Mouse (Mus musculus): ENCODE results near the gene Rab11fip4.

Rab11fip4 gene

DNA sequence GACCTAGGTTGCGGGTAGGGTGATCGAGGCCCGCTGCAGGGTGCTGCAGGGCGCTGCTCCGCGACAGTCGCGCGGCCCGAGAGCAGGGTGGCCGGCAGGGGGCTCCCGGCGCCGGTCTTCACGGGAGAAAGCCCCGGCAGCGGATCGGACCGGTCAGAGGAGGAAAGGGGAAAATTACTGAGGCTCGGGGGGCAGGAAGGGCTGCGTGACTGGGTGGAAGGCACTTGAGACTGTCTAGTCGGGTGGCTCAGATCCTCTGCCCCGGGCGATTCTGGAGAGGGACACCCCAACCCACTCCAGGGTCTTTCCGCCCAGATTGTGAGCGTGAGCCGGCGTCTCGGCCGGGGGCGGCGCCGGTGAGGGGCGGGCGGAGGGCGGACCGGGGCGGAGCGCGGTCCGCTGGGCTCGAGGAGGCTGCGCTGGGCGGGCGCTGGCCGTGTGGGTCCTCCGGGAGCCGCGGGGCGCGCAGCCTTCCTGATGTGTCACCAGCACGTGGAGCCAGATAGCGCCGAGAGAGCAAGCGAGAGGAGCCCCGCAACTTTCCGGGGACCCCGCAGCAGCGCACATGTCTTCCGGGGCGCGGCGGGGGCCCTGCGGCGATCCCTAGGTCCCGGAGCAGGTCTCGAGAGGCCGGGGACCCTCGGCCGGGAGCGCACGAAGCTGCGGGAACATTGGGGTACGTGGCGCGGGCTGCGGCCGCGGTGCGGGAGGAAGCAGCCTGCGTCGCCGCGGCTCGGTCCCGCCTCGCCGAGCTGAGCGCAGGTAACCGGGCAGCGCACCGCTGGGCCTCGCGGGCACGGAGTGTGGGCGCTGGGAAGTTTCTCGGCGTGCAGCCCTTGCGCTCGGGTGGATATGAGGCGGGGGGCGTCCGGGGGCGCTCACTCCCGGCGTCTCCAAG lies 120.1 kb downstream of the Rab11fip4 start:
- no peak for DNase-seq (ENCODE audit: low read depth, low spot score)

DNA sequence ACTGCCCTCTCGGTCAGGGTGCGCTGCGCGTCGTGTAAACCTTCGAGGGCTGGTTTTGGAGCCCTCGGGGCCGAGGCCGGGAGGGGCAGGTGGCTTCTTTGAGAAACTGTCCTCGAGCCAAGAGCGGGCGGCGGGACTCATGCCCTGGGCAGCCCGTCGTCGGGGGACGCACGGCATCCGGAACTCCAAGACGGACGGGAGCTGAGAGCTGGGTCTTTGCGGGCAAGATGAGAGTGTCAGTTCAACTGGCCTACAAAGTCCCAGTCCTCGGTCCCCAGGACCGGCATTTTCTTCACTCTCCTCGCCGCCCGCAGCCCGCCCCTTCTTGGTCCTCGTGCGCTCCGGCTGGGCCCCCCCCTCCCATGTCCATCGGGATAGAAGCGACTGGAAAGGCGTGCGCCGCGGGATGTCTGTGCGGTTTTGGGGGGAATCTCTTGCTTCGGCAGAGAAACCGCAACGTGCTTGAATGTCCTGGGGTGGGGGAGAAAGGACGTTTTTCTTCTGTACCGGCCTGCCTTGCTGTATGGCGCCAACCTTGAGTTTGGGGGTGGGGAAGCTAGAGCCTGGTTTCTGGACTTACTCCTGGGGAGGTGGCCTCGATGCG lies 120.9 kb downstream of the Rab11fip4 start:
- DNase-seq (ENCODE audit: low read depth, low spot score), result no peak

- DNase-seq (ENCODE audit: low read depth, low spot score), result no peak
These were observed 122.2 kb downstream of the Rab11fip4 start for GRCm38 (mm10) chr11:79713184-79713583.

- DNase-seq (ENCODE audit: low read depth, low spot score), result no peak
These were observed 122.7 kb downstream of the Rab11fip4 start for GRCm38 (mm10) chr11:79713678-79714077.

DNA sequence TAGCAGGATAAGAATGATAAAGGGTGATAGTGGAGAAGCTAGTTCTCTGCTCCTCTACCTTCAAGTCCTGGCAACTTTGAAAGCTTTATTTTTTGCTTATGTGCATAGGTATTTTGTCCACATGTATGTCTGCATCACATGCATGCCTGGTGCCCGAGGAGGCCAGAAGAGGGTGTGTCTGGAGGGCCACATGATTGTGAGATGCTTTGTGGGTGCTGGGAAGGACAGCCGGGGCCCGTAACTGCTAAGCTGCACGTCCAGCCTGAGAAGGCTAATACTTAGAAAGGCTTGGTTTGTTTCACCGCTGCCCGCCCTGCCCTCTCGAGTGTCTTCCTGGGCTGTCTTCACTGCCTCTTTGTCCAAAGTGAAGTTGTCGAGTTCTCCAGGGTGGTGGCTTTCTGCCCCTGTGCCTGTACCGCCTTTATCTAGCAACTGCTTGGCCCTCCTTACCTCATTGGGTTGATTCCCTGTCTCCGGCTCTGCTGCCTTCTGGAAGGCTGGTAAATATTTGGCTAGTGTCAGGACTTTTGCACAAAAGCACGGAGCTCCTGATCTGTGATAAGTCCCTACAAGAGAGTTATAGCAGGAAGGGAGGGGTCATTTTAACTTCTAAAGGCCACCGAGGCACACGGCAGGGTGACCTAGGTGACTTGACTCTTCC lies 123.2 kb downstream of the Rab11fip4 start:
- DNase-seq (ENCODE audit: low read depth, low spot score), result no peak

DNA sequence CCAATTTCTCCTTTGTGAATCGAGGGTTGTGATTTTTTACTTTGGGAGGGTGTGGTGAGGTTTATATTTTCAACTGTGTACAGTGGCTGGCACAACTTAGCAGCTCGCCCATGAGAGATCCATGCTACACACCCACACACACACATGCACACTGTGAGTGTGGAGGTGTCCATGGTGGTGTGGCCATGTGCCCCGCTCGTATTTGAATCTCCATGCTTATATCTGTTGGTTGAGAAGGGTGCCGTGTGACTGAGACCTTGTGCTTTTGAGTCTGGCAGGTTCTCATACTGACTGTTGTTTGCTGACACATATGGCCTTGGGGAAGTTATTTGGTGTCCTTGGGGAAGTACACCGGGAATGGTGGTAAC lies 123.7 kb downstream of the Rab11fip4 start:
- DNase-seq (ENCODE audit: low read depth, low spot score), result no peak

DNA sequence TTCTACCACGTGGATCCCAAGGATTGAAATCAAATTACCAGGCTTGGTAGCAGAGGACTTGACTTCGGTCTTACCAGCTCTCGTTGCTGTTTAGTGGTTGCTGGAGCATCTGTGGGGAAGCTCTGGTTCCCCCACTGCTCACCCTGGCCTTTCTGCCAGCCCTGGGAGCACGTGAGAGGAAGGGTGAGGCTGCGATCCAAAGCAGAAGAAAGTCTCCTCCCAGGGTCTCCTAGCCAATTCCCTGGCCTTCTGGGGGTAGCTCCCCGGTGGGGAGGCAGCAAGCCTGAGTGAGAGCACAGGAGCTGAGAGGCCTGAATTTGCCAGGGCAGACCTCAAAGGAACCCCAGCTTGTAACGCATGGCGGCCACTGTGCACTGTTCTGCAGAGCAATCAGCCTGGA lies 124.3 kb downstream of the Rab11fip4 start:
- no peak for DNase-seq (ENCODE audit: low read depth, low spot score)

- DNase-seq (ENCODE audit: low read depth, low spot score), result no peak
These were observed 124.9 kb downstream of the Rab11fip4 start for GRCm38 (mm10) chr11:79715733-79716452.

GRCm38 (mm10) chr11:79716453-79716749 lies 125.4 kb downstream of the Rab11fip4 start:
- no peak for DNase-seq (ENCODE audit: low read depth, low spot score)

- DNase-seq (ENCODE audit: low read depth, low spot score), result no peak
These were observed 126.3 kb downstream of the Rab11fip4 start for GRCm38 (mm10) chr11:79717271-79717670.

DNA sequence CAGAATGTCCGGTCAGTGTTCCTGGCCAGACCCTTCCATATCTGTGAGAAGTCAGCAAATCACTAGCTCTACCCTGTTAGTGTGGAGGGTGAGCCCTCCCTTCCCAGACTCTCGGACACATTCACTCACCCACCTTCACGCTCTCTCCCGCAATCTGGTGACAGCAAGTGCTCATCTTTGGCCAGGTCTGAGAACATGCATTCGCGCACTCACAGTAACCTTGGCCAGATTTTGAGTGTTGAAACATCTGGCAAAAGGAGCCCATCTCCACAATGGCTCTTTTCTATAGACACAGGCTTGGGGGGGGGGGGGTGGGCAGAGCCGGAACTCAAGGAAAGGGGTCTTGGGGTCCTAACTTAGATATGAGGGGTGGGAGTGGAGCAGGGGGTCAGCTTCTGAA lies 126.8 kb downstream of the Rab11fip4 start:
- no peak for DNase-seq (ENCODE audit: low read depth, low spot score)

- no peak for DNase-seq (ENCODE audit: low read depth, low spot score)
These were observed 127.2 kb downstream of the Rab11fip4 start for GRCm38 (mm10) chr11:79718202-79718601.

- no peak for DNase-seq (ENCODE audit: low read depth, low spot score)
These were observed 127.9 kb downstream of the Rab11fip4 start for GRCm38 (mm10) chr11:79718829-79719346.

DNA sequence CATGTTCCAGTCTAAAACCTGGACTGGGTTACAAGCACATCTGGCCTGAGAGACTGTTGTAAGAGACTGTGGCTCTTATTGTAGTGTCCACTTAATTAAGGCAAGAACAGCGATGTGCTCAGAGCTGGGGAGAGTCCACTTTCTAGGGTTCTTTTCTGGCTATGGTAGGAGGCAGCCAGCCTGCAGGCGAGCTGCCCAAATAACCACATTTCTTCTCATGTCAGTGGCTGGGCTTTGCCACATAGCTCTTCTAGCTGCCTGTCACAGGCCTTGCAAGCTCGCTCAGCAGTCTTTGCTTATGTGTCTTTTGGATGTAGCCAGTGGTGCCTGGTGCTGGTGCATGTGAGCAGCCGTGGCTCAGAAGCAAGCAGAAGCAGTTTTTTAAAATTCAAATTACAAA lies 129.7 kb downstream of the Rab11fip4 start:
- DNase-seq (ENCODE audit: low read depth, low spot score), result no peak

- no peak for DNase-seq (ENCODE audit: low read depth, low spot score)
These were observed 131.8 kb downstream of the Rab11fip4 start for GRCm38 (mm10) chr11:79722811-79723210.

- DNase-seq (ENCODE audit: low read depth, low spot score), result no peak
These were observed 134.0 kb downstream of the Rab11fip4 start for GRCm38 (mm10) chr11:79725005-79725404.

DNA sequence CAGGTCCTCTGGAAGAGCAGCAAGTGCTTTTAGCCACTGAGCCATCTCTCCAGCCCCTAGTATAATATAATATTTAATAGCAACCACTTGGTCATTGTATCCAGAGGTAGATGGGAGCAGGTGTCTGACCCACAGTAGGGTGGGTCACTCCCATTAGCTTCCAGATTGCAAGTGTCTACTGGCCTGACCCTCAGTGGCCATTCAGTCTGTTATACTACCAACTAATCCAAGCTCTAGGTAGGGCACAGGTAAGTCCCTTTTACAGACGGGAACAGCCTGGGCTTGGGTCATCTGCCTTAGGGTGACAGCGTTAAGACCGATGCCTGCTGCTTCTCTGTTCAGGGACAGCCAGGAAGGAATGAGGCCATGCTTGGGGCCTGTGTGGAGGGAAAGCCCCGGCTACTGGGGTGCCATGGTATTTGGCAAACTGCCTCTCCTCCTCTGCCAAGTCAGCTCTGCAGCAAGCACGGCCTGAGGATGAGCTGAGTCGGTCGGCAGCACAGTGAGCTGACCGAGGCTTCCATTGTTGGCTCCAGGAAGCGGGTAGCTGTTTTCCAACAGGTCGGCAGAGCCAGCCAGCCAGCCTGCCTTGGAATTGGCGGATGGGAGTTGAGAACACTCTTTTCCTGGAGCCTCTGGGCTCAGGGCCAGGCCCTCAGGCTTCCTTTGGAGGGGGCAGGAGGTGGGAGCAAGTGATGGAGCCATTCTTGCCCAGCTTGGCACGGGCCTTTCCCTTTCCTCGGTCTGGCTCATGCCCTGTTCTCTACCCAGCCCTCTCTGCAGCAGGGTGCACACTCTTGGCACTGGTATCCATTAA lies 138.4 kb downstream of the Rab11fip4 start:
- DNase-seq (ENCODE audit: low read depth, low spot score), result no peak

GRCm38 (mm10) chr11:79730462-79730861 lies 139.4 kb downstream of the Rab11fip4 start:
- DNase-seq (ENCODE audit: low read depth, low spot score), result no peak

GRCm38 (mm10) chr11:79731476-79731875 lies 140.5 kb downstream of the Rab11fip4 start:
- no peak for DNase-seq (ENCODE audit: low read depth, low spot score)

DNA sequence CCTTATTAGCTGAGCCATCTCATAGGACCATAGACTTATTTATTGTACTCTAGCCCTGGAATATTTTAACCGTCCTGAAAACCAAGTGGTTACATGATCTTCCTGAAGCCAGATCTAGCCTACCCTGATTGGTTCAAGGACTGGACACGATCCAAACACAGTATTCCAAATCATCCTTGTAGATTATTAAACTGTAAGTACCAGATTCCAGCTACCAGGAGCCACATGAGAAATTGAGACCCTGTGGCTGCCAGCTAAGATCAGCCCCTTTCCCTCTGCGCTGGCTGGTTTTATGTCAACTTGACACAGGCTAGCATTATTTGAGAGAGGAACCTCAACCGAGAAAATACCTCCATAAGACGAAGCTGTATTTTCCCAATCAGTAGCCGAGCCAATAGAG lies 142.0 kb downstream of the Rab11fip4 start:
- DNase-seq (ENCODE audit: low read depth, low spot score), result no peak

All from retina, adult 2 months (tissue).